Mouse (Mus musculus) myocyte (in vitro differentiated cells): ENCODE measurements around the gene Wwc1. TPM values are rescaled to one million over a fixed set of nuclear protein-coding genes. Genes with fewer than 3 reads are reported as not detected.

Experiments used
- H3K27me3 ChIP-seq: one replicate; pipeline ENCODE4 v1.6.1; 2011; ENCODE audit not compliant: control insufficient read depth, insufficient read depth, insufficient read length
- H3K36me3 ChIP-seq: one replicate; pipeline ENCODE4 v1.6.1; 2011; ENCODE audit not compliant: control insufficient read depth, insufficient read depth
- H3K4me2 ChIP-seq: one replicate; pipeline ENCODE4 v1.6.1; 2011; ENCODE audit warnings: low read depth, control low read depth
- H3K4me3 ChIP-seq: one replicate; pipeline ENCODE4 v1.5.1; 2011; ENCODE audit warnings: mild to moderate bottlenecking, control low read depth, moderate library complexity
- H3K79me2 ChIP-seq: one replicate; pipeline ENCODE4 v1.6.1; 2011; ENCODE audit not compliant: control insufficient read depth, insufficient read depth
- H3ac ChIP-seq: one replicate; pipeline ENCODE4 v1.6.1; 2011; ENCODE audit not compliant: control insufficient read depth, insufficient read length
- CEBPB ChIP-seq: IDR thresholded peaks from 2 replicates; pipeline ENCODE4 v1.6.1; 2011; ENCODE audit warnings: mild to moderate bottlenecking, moderate library complexity; ENCODE audit not compliant: poor library complexity, insufficient read depth, severe bottlenecking
- E2F4 ChIP-seq: IDR thresholded peaks from one replicate; pipeline ENCODE4 v1.6.1; 2011; ENCODE audit warnings: mild to moderate bottlenecking, control low read depth, moderate library complexity; ENCODE audit not compliant: insufficient read depth
- MAX ChIP-seq: IDR thresholded peaks from one replicate; pipeline ENCODE4 v1.6.1; 2011; ENCODE audit warnings: low read depth, mild to moderate bottlenecking, control low read depth
- MYOD1 ChIP-seq, 3 experiments: IDR thresholded peaks; one replicate each; pipeline ENCODE4 v1.6.1; 2011; ENCODE audit warnings: control low read depth in 2 of 3, low read depth in 2 of 3, mild to moderate bottlenecking in 2 of 3, moderate library complexity in 1 of 3; ENCODE audit not compliant: insufficient read length in 2 of 3, control insufficient read depth in 1 of 3
- MYOG ChIP-seq, 3 experiments: IDR thresholded peaks; one replicate each; pipeline ENCODE4 v1.6.1; 2011; ENCODE audit warnings: control low read depth in 2 of 3, low read depth in 2 of 3, mild to moderate bottlenecking in 2 of 3; ENCODE audit not compliant: insufficient read length in 2 of 3, control insufficient read depth in 1 of 3, insufficient read depth in 1 of 3
- POLR2A ChIP-seq: IDR thresholded peaks from one replicate; pipeline ENCODE4 v1.6.1; 2011; ENCODE audit warnings: low read depth, mild to moderate bottlenecking, control low read depth, moderate library complexity; ENCODE audit not compliant: insufficient read length
- POLR2AphosphoS2 ChIP-seq: IDR thresholded peaks from one replicate; pipeline ENCODE4 v1.6.1; 2011; ENCODE audit warnings: low read depth, control low read depth; ENCODE audit not compliant: insufficient read length
- REST ChIP-seq: IDR thresholded peaks from one replicate; pipeline ENCODE4 v1.6.1; 2011; ENCODE audit warnings: mild to moderate bottlenecking, control low read depth, moderate library complexity; ENCODE audit not compliant: insufficient read depth, insufficient read length
- SRF ChIP-seq: IDR thresholded peaks from one replicate; pipeline ENCODE4 v1.6.1; 2011; ENCODE audit warnings: low read depth; ENCODE audit not compliant: control insufficient read depth, insufficient read length
- TCF12 ChIP-seq: IDR thresholded peaks from one replicate; pipeline ENCODE4 v1.6.1; 2011; ENCODE audit warnings: mild to moderate bottlenecking, control low read depth; ENCODE audit not compliant: poor library complexity, insufficient read depth, severe bottlenecking
- TCF3 ChIP-seq: IDR thresholded peaks from one replicate; pipeline ENCODE4 v1.6.1; 2011; ENCODE audit warnings: low read depth, control low read depth; ENCODE audit not compliant: insufficient read length
- USF1 ChIP-seq: IDR thresholded peaks from one replicate; pipeline ENCODE4 v1.6.1; 2011; ENCODE audit warnings: low read depth, mild to moderate bottlenecking, control low read depth, moderate library complexity
- polyA plus RNA-seq: library from polyadenylated mRNA; unstranded; fragments of >200 nt; fragmentation: generic; extraction: Trizol; gene quantifications from one replicate; pipeline ENCODE4 v1.2.1, GENCODE M21; 2012; ENCODE audit warnings: missing spikeins

Wwc1 gene
- polyA plus RNA-seq, 1 experiment = 1.2 TPM

DNA sequence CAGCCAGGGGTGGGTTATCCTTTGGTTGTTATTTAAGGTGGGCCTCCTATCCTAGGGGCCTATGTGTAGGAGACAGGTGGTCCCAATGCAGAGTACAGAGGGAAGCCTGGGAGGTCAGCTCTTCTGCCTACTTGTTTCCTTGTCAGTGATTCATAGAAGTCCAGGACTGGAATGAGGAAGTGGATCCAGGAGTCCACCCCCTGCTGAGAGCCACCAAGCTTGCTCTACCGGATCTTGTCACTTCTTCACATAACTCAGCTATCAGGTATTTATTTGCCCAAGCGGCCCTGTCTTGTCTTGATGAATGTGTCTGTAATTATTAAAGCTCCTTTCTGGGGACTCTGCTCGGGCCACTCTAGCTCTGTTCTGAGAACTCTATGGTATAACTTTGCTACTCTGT lies 24.8 kb downstream of the Wwc1 start:
- Histone ChIP-seq H3K36me3 (no peaks in the 10 kb centered on the region), H3ac (no peak overlapping the region), H3K4me2 (no peak overlapping the region), H3K4me3 (no peak overlapping the region), H3K27me3 (no peaks in the 10 kb centered on the region), H3K79me2 (no peaks in the 10 kb centered on the region)
- TF ChIP-seq MYOG (IDR thresholded peaks at IDR 0.05; ENCODE audit: control insufficient read depth in 1 of 3, insufficient read depth in 1 of 3, insufficient read length in 2 of 3, low read depth in 2 of 3) (no peak), TCF3 (no peak), MAX (no peak), MYOD1 (IDR thresholded peaks at IDR 0.05; ENCODE audit: control insufficient read depth in 1 of 3, insufficient read length in 2 of 3, low read depth in 2 of 3) (no peak), TCF12 (no peak), E2F4 (no peak), POLR2A (no peak), CEBPB (no peak), SRF (no peak), POLR2AphosphoS2 (no peak), USF1 (no peak), REST (no peak)

DNA sequence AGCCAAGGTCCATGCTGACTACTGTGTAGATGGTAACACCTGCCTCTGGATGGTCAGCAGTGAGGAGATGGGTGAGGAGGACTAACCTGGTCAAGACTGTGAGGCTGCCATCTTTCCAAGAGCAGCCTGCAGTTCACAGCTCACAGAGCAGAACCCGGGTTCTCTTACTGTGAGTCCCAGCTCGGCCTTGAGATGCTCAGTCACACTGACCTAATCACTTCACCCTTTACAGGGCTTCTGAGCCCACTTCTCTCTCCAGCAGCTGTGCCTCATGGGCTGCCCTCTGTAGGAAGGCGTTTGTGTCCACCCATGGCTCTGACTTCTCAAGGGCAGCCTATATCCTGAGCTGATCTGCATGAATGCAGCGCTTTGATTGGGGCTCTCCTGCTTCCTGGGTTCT lies 27.1 kb downstream of the Wwc1 start:
- Histone ChIP-seq H3K4me2 (no peak overlapping the region), H3K36me3 (no peaks in the 10 kb centered on the region), H3K79me2 (no peaks in the 10 kb centered on the region), H3ac (no peak overlapping the region), H3K27me3 (no peaks in the 10 kb centered on the region), H3K4me3 (no peak overlapping the region)
- TF ChIP-seq TCF12 (no peak), POLR2A (no peak), TCF3 (no peak), E2F4 (no peak), REST (no peak), SRF (no peak), CEBPB (no peak), USF1 (no peak), MAX (no peak), POLR2AphosphoS2 (no peak), MYOD1 (IDR thresholded peaks at IDR 0.05; ENCODE audit: control insufficient read depth in 1 of 3, insufficient read length in 2 of 3, low read depth in 2 of 3) (no peak), MYOG (IDR thresholded peaks at IDR 0.05; ENCODE audit: control insufficient read depth in 1 of 3, insufficient read depth in 1 of 3, insufficient read length in 2 of 3, low read depth in 2 of 3) (no peak)

DNA sequence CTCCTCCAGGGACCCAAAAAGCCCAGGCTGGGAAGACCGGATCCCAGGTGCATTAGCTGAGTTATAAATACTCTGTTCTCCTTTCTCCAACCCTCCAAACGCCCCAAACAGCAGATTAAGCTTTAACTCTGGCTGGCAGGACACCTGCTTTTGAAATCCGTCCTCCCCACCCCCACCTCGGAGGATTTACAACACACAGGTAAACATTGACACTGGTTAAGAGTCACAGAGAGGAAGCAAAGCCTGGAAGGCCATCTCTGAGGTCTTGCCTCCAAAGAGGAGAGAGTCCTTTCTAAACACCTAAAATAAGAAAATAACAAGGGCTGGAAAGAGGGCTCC lies 28.6 kb downstream of the Wwc1 start:
- Histone ChIP-seq H3ac (no peak overlapping the region), H3K27me3 (no peaks in the 10 kb centered on the region), H3K79me2 (no peaks in the 10 kb centered on the region), H3K36me3 (no peaks in the 10 kb centered on the region), H3K4me2 (no peak overlapping the region), H3K4me3 (no peak overlapping the region)
- TF ChIP-seq MYOG (IDR thresholded peaks at IDR 0.05; ENCODE audit: control insufficient read depth in 1 of 3, insufficient read depth in 1 of 3, insufficient read length in 2 of 3, low read depth in 2 of 3) (no peak), SRF (no peak), MAX (no peak), CEBPB (no peak), USF1 (no peak), REST (no peak), E2F4 (no peak), POLR2AphosphoS2 (no peak), TCF12 (no peak)

DNA sequence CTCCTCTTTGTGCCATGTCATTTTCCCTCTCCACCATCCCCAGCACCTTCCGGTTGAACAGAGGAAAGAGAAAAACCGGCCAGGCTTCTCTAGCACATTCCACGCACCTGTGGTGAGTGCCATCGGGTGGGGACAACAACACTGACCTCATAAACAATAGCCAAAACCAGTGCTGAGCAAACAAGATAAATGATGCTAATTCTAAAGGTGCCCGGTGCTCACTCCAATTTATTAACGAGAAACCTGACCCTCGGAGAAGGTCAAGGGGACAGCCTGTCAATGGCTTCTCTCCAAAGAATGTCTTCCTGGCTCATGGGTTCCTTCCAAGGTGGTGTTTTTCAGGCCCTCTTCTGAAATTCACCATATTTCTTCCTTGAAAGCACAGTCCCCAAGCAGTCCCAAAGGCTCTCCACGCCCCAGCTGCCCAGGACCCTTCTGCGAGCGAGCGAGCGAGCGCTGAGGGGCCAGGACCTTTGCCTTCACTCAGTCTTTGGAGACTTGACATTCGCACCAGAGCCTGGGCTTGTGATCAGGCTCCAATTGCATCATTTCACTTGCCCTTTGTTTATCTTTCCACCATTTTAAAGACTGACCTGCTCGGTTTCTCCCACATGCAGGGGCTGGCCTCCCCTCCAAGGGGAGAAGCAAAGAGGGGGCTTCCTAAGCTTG lies 29.1 kb downstream of the Wwc1 start:
- no peaks in the 10 kb centered on the region for H3K27me3 ChIP-seq
- H3ac ChIP-seq = no peak overlapping the region
- no peak overlapping the region for H3K4me3 ChIP-seq
- no peak overlapping the region for H3K4me2 ChIP-seq
- TF ChIP-seq TCF12 (no peak), SRF (no peak), POLR2A (no peak), TCF3 (no peak), MAX (no peak), REST (no peak), MYOD1 (IDR thresholded peaks at IDR 0.05; ENCODE audit: control insufficient read depth in 1 of 3, insufficient read length in 2 of 3, low read depth in 2 of 3) (no peak), E2F4 (no peak), MYOG (IDR thresholded peaks at IDR 0.05; ENCODE audit: control insufficient read depth in 1 of 3, insufficient read depth in 1 of 3, insufficient read length in 2 of 3, low read depth in 2 of 3) (no peak), CEBPB (no peak)
- no peaks in the 10 kb centered on the region for H3K36me3 ChIP-seq
- H3K79me2 ChIP-seq = no peaks in the 10 kb centered on the region
